Mouse (Mus musculus) forebrain, embryonic 14.5 days (tissue): ENCODE measurements around the gene Grip1. TPM values are rescaled to one million over a fixed set of nuclear protein-coding genes. Genes with fewer than 3 reads are reported as not detected.

ENCODE experiments used
- ATAC-seq: fragments of 200-750 bp; cut with Nextera tagmentation; 2 replicates; pipeline ENCODE4 v1.8.0; 2017; ENCODE audit warnings: mild to moderate bottlenecking, moderate library complexity
- DNase-seq: peaks from one replicate; pipeline ENCODE4 v3.0.0-alpha.2; 2015; ENCODE audit warnings: low spot score
- H3K27ac ChIP-seq: fragments of 300-500 bp; sonication (generic); 2 replicates; pipeline ENCODE4 v1.5.1; 2014; ENCODE audit warnings: low read depth, mild to moderate bottlenecking, control low read depth, low read length, moderate library complexity
- H3K27me3 ChIP-seq: fragments of 300-500 bp; sonication (generic); replicated peaks from 2 replicates; pipeline ENCODE4 v1.6.1; 2014; ENCODE audit warnings: low read length, control low read depth, mixed read lengths; ENCODE audit not compliant: control insufficient read depth, insufficient read depth
- H3K36me3 ChIP-seq: fragments of 300-500 bp; sonication (generic); 2 replicates; pipeline ENCODE4 v1.6.1; 2014; ENCODE audit warnings: low read length, control low read depth; ENCODE audit not compliant: control insufficient read depth, insufficient read depth
- H3K4me1 ChIP-seq: fragments of 300-500 bp; sonication (generic); 2 replicates; pipeline ENCODE4 v1.6.1; 2014; ENCODE audit warnings: antibody characterized with exemption, low read length, control low read depth; ENCODE audit not compliant: control insufficient read depth, insufficient read depth
- H3K4me2 ChIP-seq: fragments of 300-500 bp; sonication (generic); 2 replicates; pipeline ENCODE4 v1.6.1; 2014; ENCODE audit warnings: mild to moderate bottlenecking, control low read depth, low read length
- H3K4me3 ChIP-seq: fragments of 300-500 bp; sonication (generic); 2 replicates; pipeline ENCODE4 v1.5.1; 2014; ENCODE audit warnings: low read depth, low read length, control low read depth
- H3K9ac ChIP-seq: fragments of 300-500 bp; sonication (generic); 2 replicates; pipeline ENCODE4 v1.6.1; 2014; ENCODE audit warnings: mild to moderate bottlenecking, low read length, control low read depth, moderate library complexity
- H3K9me3 ChIP-seq: fragments of 300-500 bp; sonication (generic); replicated peaks from 2 replicates; pipeline ENCODE4 v1.6.1; 2016; ENCODE audit warnings: low read length, control low read depth, mixed read lengths; ENCODE audit not compliant: control insufficient read depth
- WGBS: fragments of 180-500 bp; shearing (Covaris S2); extraction: QIAGEN DNeasy Blood & Tissue Kit; methylation state at CpG from one replicate; pipeline ENCODE4 v1.1.7; 2014; 5-methylcytosine and 5-hydroxymethylcytosine counted together
- polyA plus RNA-seq: library from polyadenylated mRNA; unstranded; fragments of >200 nt; fragmentation: Nextera tagmentation; extraction: Ambion mirVana; gene quantifications from 2 replicates; pipeline ENCODE4 v1.2.1, GENCODE M21; 2014

Gene Grip1
- polyA plus RNA-seq, 1 experiment from 2014 or later = 15.0 TPM

DNA sequence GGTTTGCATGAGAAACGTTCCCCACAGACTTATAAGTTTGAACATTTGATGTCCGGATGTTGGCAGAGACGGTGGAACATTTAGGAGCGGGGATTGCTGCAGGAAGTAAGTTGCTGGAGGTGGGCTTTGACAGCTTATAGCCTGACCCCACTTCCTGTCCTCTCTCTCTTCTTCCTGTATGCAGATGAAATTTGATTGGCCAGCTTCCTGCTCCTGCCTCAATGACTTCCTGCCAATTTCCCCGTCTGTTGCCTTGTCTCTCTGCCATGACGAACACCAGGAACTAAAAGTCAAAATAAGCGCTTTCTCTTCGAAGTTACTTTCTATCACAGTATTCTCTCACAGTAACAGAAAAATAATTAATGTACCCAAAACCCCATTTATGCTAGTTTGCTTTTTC lies 289.1 kb downstream of the Grip1 start:
- no peak overlapping the region for H3K9ac ChIP-seq
- no peaks in the 10 kb centered on the region for H3K27me3 ChIP-seq
- no peak overlapping the region for H3K4me2 ChIP-seq
- no peak overlapping the region for H3K27ac ChIP-seq
- DNase-seq (no peak), ATAC-seq (no peak)
- WGBS = 77% methylated on average over 8 of the region's 8 CpGs
- H3K36me3 ChIP-seq = no peaks in the 10 kb centered on the region
- no peak overlapping the region for H3K4me3 ChIP-seq
- 0 out of 2 replicates have a peak, but pooled peaks cover 2% of the 10 kb centered on the region for H3K4me1 ChIP-seq
- no peaks in the 10 kb centered on the region for H3K9me3 ChIP-seq

DNA sequence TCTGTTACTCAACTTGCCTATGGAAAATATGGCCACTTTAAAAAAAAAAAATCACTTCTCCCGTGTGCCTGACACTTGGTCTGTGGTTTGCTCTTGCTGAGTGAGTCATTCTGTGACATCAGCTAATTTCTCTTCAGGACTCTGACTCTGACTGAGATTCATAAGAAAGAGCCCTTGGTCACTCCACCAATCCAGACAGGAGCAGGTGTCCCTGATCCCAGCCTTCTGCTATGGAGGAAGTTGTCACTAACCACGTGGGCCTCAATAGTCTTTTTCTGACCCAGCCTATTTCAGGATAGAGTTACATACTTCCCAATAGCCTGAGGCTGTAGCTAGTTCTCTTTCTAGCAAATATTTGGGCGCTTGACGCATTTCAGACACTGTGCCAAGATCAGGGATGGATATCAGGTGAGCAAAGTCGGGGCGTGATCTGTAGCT lies 298.8 kb downstream of the Grip1 start:
- 84% methylated on average over 6 of the region's 6 CpGs for whole genome bisulfite sequencing
- no peaks in the 10 kb centered on the region for H3K36me3 ChIP-seq
- H3K9me3 ChIP-seq = no peaks in the 10 kb centered on the region
- no peak for ATAC-seq
- H3K27ac ChIP-seq = no peak overlapping the region
- no peaks in the 10 kb centered on the region for H3K4me1 ChIP-seq
- no peak overlapping the region for H3K4me3 ChIP-seq
- H3K4me2 ChIP-seq = no peak overlapping the region
- DNase-seq = no peak
- H3K27me3 ChIP-seq = no peaks in the 10 kb centered on the region
- H3K9ac ChIP-seq = no peak overlapping the region

DNA sequence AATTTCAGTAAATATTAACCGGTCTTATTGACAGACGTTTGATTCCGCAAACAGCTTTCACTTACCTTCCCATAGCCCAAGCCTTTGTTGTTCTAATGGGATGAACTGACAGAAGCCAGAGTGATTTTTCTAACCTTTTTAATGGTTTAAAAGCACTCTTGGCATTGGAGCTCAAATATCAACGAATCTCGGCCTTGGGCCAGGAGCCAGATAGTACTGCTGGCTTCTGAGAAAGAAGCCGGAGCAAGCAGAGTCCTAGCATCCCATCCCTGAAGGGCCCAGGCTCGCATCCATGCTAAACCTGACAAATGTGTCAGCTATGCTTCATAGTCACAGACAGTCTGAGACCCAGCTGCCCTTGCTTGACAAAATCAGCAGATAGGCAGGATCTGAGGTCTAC lies 302.6 kb downstream of the Grip1 start:
- H3K27ac ChIP-seq = no peak overlapping the region
- no peaks in the 10 kb centered on the region for H3K27me3 ChIP-seq
- no peak for DNase-seq
- no peak for ATAC-seq
- WGBS = 87% methylated on average over 7 of the region's 7 CpGs
- no peak overlapping the region for H3K4me2 ChIP-seq
- H3K9ac ChIP-seq = no peak overlapping the region
- no peaks in the 10 kb centered on the region for H3K4me1 ChIP-seq
- H3K9me3 ChIP-seq = no peaks in the 10 kb centered on the region
- H3K36me3 ChIP-seq = no peaks in the 10 kb centered on the region
- H3K4me3 ChIP-seq = no peak overlapping the region

- H3K9me3 ChIP-seq = no peaks in the 10 kb centered on the region
- H3K9ac ChIP-seq = no peak overlapping the region
- 86% methylated on average over 6 of the region's 6 CpGs for WGBS
- no peaks in the 10 kb centered on the region for H3K27me3 ChIP-seq
- H3K4me2 ChIP-seq = no peak overlapping the region
- no peak for DNase-seq
- H3K4me3 ChIP-seq = no peak overlapping the region
- ATAC-seq = no peak
- H3K4me1 ChIP-seq = no peaks in the 10 kb centered on the region
- H3K36me3 ChIP-seq = no peaks in the 10 kb centered on the region
- H3K27ac ChIP-seq = no peak overlapping the region
Observed at GRCm38 (mm10) chr10:119757219-119757618, 303.6 kb downstream of the Grip1 start.

DNA sequence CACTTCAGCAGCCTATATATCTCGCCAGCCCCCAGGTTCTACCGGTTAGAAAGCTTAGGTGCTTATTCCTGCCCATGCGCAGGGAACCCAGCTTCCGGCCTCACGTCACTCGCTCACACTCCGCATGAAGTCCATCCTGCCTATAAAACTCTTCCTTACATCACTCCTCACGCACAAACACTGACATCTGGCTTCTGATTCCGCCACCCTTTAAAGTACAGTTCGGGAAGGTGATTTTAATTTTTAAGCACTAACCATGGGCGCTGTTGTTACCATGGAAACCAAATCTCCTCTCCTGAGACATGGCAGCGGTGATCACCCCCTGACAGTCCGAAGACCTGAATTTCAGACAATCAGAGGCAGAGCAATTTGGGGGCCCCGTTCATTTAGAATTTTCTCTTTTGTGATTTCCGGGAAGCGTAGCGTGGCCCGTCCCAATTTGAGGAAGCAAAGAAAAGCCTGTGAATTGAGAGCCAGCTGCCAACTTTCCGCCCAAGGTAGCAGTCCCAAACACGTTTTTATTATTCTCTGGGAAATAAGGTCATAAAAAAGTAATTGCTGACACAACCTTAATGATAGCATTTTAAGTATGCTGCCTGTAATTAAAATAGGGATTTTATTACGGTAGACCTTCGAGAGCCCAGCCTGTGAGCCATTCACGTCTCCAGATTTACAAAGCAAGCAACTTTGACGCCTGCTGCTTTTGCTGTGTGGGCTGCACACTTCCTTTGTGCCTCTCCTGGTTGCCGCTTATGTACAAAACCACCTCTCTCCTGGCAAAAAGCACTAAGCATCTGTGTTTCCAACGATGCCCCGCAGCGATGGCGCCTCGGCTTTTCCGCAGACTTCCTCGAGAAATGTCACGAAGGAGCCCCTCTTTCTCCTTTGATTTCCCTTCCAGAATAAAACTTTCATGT lies 308.1 kb downstream of the Grip1 start:
- WGBS = 57% methylated on average over 33 of the region's 33 CpGs
- H3K27ac ChIP-seq = no peak overlapping the region
- peak; percentile 34; the same call in 1 of the 2 replicates for ATAC-seq
- H3K4me3 ChIP-seq = no peak overlapping the region
- no peaks in the 10 kb centered on the region for H3K4me1 ChIP-seq
- H3K9me3 ChIP-seq = no peaks in the 10 kb centered on the region
- peak overlapping the region; percentile 18 for H3K4me2 ChIP-seq
- no peaks in the 10 kb centered on the region for H3K27me3 ChIP-seq
- H3K9ac ChIP-seq = no peak overlapping the region
- no peaks in the 10 kb centered on the region for H3K36me3 ChIP-seq
- DNase-seq = peak; percentile 49

- Histone ChIP-seq H3K27me3 (no peaks in the 10 kb centered on the region), H3K9ac (no peak overlapping the region), H3K36me3 (no peaks in the 10 kb centered on the region), H3K4me1 (no peaks in the 10 kb centered on the region), H3K27ac (no peak overlapping the region), H3K9me3 (no peaks in the 10 kb centered on the region), H3K4me2 (no peak overlapping the region), H3K4me3 (no peak overlapping the region)
- no peak for ATAC-seq
- peak; percentile 30 for DNase-seq
- 82% methylated on average over 5 of the region's 5 CpGs for WGBS
Observed at GRCm38 (mm10) chr10:119778871-119779270, 325.2 kb downstream of the Grip1 start.

- no peak for ATAC-seq
- H3K27ac ChIP-seq = no peak overlapping the region
- no peaks in the 10 kb centered on the region for H3K9me3 ChIP-seq
- WGBS = 87% methylated on average over 1 of the region's 1 CpGs
- DNase-seq = peak; percentile 31
- no peak overlapping the region for H3K4me3 ChIP-seq
- H3K4me2 ChIP-seq = no peak overlapping the region
- no peaks in the 10 kb centered on the region for H3K27me3 ChIP-seq
- H3K36me3 ChIP-seq = no peaks in the 10 kb centered on the region
- no peak overlapping the region for H3K9ac ChIP-seq
- H3K4me1 ChIP-seq = no peaks in the 10 kb centered on the region
Observed at GRCm38 (mm10) chr10:119779657-119780056, 326.0 kb downstream of the Grip1 start.

DNA sequence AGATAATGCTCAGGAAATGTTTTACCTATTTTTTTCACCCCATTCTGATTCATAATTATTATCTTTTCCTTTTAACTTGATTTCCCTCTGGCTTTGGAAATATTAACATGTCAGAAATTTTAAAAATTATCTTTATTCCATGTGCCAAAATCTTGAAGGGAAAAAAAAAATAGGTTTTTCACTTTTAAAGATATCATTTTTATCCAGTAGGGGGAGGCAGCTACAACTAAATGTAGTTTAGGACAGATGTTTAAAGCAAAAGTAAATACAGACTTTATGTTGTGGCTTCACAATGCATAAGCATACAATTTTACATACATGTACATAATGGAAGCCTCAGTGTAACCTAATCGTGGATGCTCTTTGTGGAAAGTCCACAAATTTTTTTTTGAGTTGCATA lies 336.9 kb downstream of the Grip1 start:
- ATAC-seq = no peak
- no peak overlapping the region for H3K4me3 ChIP-seq
- H3K27ac ChIP-seq = no peak overlapping the region
- H3K9ac ChIP-seq = no peak overlapping the region
- H3K27me3 ChIP-seq = no peaks in the 10 kb centered on the region
- peak; percentile 41 for DNase-seq
- no peak overlapping the region for H3K4me2 ChIP-seq
- no peaks in the 10 kb centered on the region for H3K4me1 ChIP-seq
- no peaks in the 10 kb centered on the region for H3K36me3 ChIP-seq
- no peaks in the 10 kb centered on the region for H3K9me3 ChIP-seq
- 85% methylated on average over 1 of the region's 1 CpGs for WGBS

GRCm38 (mm10) chr10:119802421-119802820 lies 348.8 kb downstream of the Grip1 start:
- H3K4me1 ChIP-seq = no peaks in the 10 kb centered on the region
- no peak overlapping the region for H3K27ac ChIP-seq
- H3K36me3 ChIP-seq = no peaks in the 10 kb centered on the region
- H3K27me3 ChIP-seq = no peaks in the 10 kb centered on the region
- no peak for DNase-seq
- no peak overlapping the region for H3K4me2 ChIP-seq
- ATAC-seq = no peak
- H3K4me3 ChIP-seq = no peak overlapping the region
- 50% methylated on average over 6 of the region's 6 CpGs for WGBS
- H3K9ac ChIP-seq = no peak overlapping the region
- no peaks in the 10 kb centered on the region for H3K9me3 ChIP-seq
